Mouse (Mus musculus): ENCODE results near the gene Tmem131.
A peak's percentile ranks its signal among the peaks of the same experiment; 100 is the strongest.

Gene Tmem131

DNA sequence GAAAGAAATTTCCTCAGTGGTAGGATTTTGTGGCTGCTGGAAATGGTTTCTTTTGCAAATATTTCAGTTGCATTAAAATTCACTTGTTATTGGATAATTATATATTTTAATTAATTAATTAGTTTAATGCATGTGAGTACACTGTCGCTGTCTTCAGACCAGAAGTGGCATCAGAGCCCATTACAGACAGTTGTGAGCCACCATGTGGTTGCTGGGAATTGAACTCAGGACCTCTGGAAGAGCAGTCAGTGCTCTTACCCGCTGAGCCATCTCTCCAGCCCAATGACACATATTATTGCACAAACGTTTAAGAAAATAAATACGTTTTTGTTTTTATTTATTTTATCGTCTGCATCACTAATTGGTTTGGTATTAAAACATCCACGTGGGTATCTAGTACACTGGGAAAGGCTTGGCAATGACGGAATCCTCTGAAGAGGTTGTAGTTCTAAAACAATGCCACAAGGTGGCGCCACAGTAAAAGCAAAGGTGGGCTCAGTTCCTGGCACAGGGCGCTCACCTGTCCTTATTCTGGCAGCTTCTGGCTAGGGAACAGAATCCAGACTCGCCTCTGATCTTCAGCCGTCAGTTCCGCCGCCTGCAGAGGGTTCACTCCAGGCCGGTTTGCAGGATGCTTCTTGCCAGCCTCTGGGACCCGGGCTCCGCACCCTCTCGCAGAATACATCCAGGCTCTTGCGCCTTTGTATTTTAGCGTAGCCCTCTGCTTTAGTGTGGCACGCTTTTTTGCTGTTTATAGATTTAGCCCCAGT, 158.9 kb downstream of the Tmem131 start:
- peak; percentile 89 to 93 for DNase-seq (ENCODE audit: low spot score in 2 of 2)

GRCm38 (mm10) chr1:36782476-36782875, 161.0 kb downstream of the Tmem131 start:
- DNase-seq (ENCODE audit: low spot score in 2 of 2), result no peak

DNA sequence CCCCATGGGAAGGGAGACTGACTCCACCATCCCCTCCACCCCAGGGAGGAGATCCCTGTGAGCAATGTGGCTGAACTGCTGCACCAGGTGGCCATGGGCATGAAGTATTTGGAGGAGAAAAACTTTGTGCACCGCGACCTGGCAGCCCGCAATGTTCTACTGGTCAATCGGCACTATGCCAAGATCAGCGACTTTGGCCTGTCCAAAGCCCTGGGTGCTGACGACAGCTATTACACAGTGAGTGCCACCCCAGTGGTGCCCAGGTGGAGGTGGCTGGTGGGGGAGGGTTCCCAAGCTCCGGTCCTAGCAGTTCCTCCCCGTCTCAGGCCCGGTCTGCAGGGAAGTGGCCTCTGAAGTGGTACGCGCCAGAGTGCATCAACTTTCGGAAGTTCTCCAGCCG, 162.7 kb downstream of the Tmem131 start:
- DNase-seq (ENCODE audit: low spot score in 2 of 2), result no peak

- DNase-seq (ENCODE audit: low spot score in 2 of 2), result no peak
Measured at GRCm38 (mm10) chr1:36772198-36772934, 171.1 kb downstream of the Tmem131 start.

DNA sequence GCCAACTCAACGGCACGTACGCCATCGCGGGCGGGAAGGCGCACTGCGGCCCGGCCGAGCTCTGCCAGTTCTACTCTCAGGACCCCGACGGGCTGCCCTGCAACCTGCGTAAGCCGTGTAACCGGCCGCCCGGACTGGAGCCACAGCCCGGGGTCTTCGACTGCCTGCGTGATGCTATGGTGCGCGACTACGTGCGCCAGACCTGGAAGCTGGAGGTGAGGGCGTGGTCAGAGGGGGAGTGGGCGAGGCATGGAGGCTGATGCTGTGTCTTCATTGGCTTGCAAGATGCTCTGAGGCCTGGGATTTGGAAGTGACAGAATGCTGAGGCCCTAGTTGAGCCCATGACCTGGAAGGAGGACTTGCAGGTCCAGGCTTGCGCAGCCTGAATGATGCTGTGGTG, 172.5 kb downstream of the Tmem131 start:
- no peak for DNase-seq (ENCODE audit: low spot score in 2 of 2)

- no peak for DNase-seq (ENCODE audit: low spot score in 2 of 2)
Measured at GRCm38 (mm10) chr1:36769951-36770350, 173.5 kb downstream of the Tmem131 start.

DNA sequence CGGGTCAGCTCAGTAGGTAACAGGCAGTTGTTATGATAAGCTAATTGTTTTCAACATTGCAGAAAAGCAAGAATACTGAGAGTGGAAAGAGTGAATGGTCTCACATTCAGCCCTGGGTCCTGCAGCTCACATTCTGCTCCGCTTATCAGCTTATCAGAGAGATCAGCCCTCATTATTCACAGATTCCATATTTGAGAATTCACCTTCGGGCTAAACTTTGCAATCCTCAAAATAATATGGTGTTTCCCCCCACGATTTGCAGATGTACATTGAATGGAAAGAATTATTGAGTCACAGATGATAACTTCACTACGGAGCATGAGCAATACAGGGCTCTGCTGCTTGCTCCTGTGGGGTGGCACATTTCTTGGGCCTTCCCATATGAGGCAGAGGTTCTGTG, 174.7 kb downstream of the Tmem131 start:
- no peak for DNase-seq (ENCODE audit: low spot score in 2 of 2)

DNA sequence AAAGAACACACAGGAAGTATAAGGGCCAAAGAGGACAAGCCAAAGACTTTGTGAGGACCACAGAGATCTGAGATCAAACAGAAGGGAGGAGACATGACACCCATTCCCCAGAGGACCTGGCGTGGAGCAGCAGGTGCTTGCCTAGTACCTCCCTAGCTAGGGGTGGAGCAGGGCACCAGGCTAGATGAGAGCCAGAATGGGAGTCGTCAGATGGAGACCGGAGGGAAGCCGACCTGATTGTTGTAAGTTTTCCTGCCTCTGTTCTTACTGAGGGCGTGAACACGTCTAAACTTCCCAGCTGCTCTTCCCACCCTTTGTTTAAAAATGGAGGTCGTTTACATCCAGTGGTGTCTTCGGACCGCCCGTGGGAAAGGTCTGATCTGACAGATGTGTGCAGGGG, 176.1 kb downstream of the Tmem131 start:
- no peak for DNase-seq (ENCODE audit: low spot score in 2 of 2)

- DNase-seq (ENCODE audit: low spot score in 2 of 2), result no peak
Measured at GRCm38 (mm10) chr1:36766431-36767205, 176.8 kb downstream of the Tmem131 start.

DNA sequence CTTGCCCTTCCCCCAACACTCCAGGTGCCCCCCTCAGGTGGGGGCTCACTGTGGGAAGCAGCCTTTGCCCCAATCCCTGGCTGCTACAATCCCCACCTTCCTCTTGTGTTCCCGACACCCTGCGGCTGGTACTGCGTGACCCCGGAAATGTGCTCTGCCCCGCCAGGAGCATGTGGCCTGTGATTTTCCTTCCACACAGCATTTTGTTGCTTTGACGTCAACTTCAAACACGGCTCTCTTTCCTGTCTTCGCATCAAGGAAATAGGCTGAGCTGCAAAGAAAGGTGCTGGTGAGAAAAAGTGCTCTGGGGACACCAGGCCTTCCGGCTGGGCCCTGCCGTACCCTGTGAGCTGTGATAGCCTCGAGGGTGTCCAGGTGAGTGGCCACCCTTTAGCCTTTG, 181.9 kb downstream of the Tmem131 start, which contains the start of gene Zap70:
Gene Zap70, plus strand, starts transcription at position 231 of the 400 bp plus-strand sequence.
- no peak for DNase-seq (ENCODE audit: low spot score in 2 of 2)

DNA sequence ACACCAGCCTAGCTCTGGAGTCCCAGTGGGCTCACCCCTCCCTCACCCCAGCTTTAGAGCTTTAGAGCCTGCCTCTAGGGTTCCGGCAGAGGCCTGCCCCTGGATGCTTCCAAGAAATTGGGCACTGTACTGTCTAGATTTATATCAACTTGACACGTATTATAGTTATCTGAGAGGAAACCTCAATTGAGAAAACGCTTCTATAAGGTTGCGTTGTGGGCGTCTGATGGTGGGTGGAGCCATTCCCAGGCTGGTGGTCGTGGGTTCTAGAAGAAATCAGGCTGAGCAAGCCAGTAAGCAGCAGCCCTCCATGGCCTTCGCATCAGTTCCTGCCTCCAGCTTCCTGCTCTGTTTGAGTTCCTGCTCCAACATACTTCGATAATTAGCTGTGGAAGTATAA, 182.4 kb downstream of the Tmem131 start:
- no peak for DNase-seq (ENCODE audit: low spot score in 2 of 2)

DNA sequence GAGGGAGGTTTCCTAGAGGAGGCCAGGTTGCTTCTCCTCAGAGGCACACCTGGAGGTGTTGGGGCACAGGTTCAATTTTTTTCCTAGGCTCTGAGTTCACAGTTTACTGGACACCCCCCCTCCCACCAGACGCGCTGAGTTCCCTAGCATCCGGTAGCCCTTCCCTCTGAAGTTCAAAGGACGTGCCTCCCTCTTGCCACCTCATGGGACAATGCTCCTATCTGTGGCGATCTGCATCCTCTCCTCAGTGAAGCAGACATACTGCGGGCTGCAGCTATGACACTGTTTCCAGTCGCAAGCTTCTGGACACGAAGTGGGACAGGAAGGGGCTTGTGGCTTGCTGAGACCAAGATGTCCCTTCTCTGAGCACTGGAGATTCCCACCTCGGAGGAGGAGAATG, 183.1 kb downstream of the Tmem131 start:
- DNase-seq (ENCODE audit: low spot score in 2 of 2), result no peak

DNA sequence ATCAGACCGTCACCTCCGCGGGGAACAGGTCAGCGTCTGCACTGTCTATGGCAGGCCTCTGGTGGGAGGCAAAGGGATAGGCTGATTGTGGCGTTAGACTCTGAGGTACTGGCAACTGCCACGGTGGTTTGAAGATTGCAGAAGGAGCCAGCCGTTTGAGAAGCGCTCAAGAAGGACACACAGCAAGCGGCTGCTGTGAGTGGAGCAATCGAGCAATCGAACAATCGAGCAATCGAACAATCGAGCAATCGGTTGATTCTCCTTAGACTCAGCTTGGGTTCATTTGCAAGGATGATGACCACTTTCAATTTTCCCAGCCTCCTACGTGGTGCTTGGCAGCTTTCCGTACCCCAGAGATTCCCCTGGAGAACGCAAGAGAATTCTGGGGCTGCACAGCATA, 184.4 kb downstream of the Tmem131 start:
- DNase-seq (ENCODE audit: low spot score in 2 of 2), result no peak

- no peak for DNase-seq (ENCODE audit: low spot score in 2 of 2)
Measured at GRCm38 (mm10) chr1:36758553-36758952, 184.9 kb downstream of the Tmem131 start.

GRCm38 (mm10) chr1:36753932-36754675, 189.4 kb downstream of the Tmem131 start:
- DNase-seq (ENCODE audit: low spot score in 2 of 2), result no peak

DNA sequence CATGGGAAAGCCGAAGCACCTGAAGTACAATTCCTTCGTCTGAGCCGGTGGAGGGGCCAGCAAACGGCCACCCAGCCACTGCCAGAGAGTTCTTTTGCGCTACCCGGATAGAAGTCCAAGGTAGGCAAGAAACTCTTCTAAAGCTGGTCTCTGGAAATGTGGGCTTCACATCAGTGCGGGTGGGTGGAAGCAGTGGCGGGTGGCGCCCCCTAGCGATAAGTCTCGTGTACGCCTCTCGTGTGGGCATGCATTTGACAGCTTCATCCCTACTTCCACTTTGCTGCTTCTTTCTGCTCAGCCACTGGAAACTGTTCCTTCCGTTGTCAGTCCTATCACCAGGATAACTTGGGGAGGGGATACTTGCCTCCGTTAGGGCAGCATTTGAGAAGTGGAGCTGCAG, 197.0 kb downstream of the Tmem131 start:
- DNase-seq (ENCODE audit: low spot score in 2 of 2), result no peak

- DNase-seq (ENCODE audit: low spot score in 2 of 2), result no peak
Measured at GRCm38 (mm10) chr1:36745661-36746060, 197.8 kb downstream of the Tmem131 start.

GRCm38 (mm10) chr1:36744268-36744944, 199.1 kb downstream of the Tmem131 start:
- DNase-seq (ENCODE audit: low spot score in 2 of 2), result peak; percentile 85 to 92

DNA sequence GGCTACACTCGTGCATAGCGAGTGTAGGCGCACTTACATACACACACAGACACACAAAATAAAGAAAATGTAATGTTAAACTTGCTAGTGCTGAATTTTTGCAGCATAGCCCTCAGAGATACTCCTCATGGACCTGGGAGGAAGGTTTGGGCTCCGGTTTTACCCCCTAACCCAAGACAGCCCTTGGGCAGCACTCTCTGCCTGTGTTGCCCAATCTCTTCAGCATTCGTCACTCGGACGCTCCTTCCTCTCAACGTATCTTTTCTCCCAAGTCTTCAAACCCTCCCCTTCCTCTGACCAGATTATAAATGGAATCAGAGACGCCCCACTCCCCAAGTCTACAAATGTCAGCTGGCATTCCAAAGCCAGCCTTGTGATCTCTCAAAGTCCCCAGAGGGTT, 200.4 kb downstream of the Tmem131 start:
- DNase-seq (ENCODE audit: low spot score in 2 of 2), result no peak

Data from right cerebral cortex, adult 2 months (tissue).